Mouse (Mus musculus) cerebellum, adult 2 months (tissue): ENCODE data around the gene Myrfl.

Experiments used
- CTCF ChIP-seq: fragments of 200-500 bp; IDR thresholded peaks from 2 replicates; pipeline ENCODE4 v1.5.1; 2011; ENCODE audit warnings: low read depth, mild to moderate bottlenecking, control low read depth, low read length, moderate library complexity, borderline replicate concordance; ENCODE audit not compliant: insufficient read depth
- POLR2A ChIP-seq: fragments of 200-500 bp; IDR thresholded peaks from 2 replicates; pipeline ENCODE4 v1.6.1; 2011; ENCODE audit warnings: low read length, control low read depth, borderline replicate concordance; ENCODE audit not compliant: insufficient read depth

GRCm38 (mm10) chr10:116884552-116884951 is 12.2 kb downstream of the Myrfl start:
- TF ChIP-seq POLR2A (no peak), CTCF (no peak)
